Mouse (Mus musculus) heart, postnatal 14 days (tissue): ENCODE measurements around the gene Fxn. TPM values are rescaled to one million over a fixed set of nuclear protein-coding genes. Genes with fewer than 3 reads are reported as not detected.

Experiments
- total RNA-seq, 2 experiments: library from RNA; stranded (reverse); gene quantifications; 2 replicates each; pipeline ENCODE4 v1.2.3; 2021

Gene Fxn
- total RNA-seq, 2 experiments from 2014 or later, result 22.4 to 26.0 TPM

Other genes starting within 250 kb of the Fxn start
- gene Fam189a2, start 249.6 kb downstream of the Fxn start, total RNA-seq, result 10 to 100 TPM; 51.6 to 55.6 TPM
- gene Tjp2, start 55.6 kb downstream of the Fxn start, total RNA-seq, result 10 to 100 TPM; 20.3 to 23.1 TPM
- gene Fam122a, start 196.8 kb upstream of the Fxn start, total RNA-seq, result 10 to 100 TPM; 22.7 to 25.1 TPM